Mouse (Mus musculus) common myeloid progenitor, adult 5-6 weeks (primary cell): ENCODE measurements around the gene Asl. TPM values are rescaled to one million over a fixed set of nuclear protein-coding genes. Genes with fewer than 3 reads are reported as not detected.
"Not testable (repeated sequence)": the region's sequence is repeated elsewhere in the genome, so short reads cannot be mapped to it uniquely, and the experiment has no call there.

Source experiments
- ATAC-seq: replicated peaks from 2 replicates; pipeline ENCODE4 v1.8.0; 2016; ENCODE audit warnings: low read depth, mild to moderate bottlenecking, moderate TSS enrichment, inconsistent platforms; ENCODE audit not compliant: poor library complexity, severe bottlenecking
- total RNA-seq: library from RNA; stranded (forward); fragments of 200-1000, 187-1606 nt; gene quantifications from 2 replicates; pipeline ENCODE4 v1.2.3, GENCODE M21; 2017

Gene Asl
- total RNA-seq, 1 experiment from 2014 or later = 25.2 TPM

DNA sequence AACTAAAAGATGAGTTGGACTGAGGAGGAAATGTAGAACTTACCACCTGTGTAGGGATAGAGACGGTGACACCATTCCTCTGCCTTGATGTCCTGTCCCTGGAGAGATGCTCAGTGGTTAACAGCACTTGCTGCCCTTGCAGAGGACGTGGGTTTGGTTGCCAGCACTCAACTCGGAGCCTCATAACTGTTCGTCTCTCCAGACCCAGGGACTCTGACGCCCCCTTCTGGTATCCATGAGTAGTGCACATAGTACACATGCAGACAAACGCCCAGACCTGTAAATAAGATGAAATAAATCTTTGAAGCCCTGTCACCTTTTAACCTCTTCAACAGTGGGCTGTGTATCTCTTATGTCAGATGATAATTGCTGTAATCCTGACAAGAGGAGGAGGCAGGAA lies 18.0 kb upstream of the Asl start:
- ATAC-seq = no peak

DNA sequence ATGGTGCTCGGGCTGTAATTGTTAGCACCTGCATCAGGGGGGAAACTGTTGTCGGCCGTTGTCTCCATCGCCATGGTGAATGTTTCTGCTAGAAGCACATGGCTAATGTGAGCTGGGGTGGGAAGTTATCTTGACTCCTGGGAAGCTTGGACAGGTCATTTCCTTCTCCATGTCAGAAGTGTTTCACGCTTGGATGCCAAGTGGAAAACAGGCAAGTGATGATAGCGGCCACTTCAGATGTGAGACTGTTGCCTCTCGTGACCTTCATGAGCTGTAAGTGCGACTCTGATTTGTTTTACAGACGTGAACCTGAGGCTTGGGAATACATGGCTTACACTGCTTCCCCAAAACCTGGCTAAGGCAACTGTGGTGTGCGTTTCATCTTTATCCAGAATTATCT lies 17.5 kb upstream of the Asl start:
- ATAC-seq = no peak

DNA sequence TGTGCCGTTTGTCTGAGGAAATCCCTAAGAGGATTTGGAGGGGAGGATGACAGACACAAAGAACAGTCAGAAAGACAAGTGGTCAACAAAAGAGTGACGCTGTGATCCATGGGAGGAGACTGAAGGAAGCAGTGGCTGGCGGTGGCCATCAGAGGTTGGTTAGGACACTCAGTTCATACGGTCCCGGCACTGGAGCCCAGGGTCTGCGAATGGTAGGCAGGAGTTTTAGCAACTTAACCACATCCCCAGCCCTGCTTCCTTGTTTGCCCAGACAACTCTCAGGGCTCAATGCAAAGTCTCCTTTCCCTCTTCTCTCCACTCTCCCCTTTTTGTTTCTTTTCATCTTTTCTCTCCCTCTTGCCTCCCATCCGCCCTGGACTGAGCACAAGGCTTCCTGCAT lies 17.1 kb upstream of the Asl start:
- no peak for ATAC-seq

DNA sequence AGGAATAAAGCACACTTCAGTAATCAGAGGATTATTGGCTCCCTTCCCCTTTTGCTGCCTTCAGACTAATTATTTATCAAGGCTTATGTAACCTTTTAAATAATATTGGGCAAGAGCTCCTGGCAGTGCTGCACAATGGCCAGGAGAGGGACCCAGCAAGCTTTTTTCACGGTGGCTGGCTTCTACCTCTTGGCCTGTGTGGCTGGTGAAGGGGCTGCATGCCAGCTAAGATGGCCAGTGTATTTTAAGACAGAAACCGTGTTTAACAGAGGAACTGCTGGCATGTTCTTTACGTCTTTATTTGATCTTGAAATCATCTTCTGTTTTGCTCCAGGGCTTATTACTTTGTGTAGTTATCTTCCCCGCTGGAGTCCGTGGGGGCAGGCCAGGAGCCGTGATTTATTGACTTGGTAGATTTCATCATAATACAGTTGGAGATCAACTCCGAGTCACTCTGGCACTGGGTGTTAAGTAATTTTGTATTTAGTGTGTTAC lies 15.2 kb upstream of the Asl start:
- ATAC-seq = peak; percentile 78

DNA sequence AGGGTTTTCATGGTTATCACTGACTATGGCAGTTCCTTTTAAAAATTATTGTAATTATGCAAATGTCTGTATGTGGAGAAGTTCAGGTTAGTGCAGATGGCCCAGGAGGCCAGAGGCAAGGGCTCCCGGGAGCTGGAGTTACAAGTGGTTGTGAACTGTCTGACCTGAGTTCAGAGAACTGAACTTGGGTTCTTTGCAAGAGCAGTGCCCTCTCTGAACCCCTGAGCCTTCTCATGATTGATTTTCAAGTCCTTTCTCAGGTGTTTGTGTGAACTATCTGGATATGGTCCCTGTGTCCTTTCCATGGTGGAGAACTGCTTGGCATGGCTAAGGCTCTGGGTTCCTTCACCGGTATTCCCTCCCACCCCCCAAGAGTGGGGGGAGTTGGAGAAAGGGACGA lies 14.7 kb upstream of the Asl start:
- no peak for ATAC-seq

DNA sequence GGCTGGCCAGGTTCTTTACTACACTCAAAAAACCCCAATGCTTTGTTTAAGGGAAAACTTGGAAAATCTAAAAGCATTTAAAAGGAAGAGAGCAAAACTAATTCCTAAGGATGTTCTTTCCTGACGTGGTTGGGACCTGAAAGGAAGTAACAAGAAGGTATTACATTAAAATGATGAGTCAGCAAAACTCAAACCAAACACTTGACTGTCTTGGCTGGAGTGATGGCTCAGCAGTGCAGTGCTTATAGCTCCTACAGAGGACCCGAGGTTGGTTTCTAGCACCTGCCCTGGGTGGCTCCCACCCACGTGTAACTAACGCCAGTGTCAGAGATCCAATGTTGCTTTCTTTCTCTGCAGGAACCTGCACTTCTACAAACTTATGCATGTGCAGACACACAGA lies 12.2 kb upstream of the Asl start:
- no peak for ATAC-seq

DNA sequence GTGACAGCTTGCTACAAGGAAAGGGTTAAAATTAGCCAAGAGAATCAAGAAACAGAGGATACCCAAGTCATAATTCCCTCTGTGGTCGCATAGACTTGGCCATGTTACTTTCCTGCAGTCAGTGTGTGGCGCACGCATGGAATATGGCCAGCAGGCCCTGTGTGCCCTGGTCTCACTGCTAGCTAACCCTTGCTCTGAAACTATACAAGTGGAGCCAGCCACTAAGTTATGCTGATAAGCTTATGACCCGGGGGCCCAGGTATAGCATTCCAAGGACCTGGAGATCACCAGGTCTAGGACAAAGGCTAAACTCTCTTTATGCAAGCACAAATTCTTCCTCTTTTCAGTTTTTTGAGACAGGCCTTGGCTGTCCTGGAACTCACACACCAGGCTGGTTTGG lies 11.8 kb upstream of the Asl start:
- ATAC-seq = no peak

DNA sequence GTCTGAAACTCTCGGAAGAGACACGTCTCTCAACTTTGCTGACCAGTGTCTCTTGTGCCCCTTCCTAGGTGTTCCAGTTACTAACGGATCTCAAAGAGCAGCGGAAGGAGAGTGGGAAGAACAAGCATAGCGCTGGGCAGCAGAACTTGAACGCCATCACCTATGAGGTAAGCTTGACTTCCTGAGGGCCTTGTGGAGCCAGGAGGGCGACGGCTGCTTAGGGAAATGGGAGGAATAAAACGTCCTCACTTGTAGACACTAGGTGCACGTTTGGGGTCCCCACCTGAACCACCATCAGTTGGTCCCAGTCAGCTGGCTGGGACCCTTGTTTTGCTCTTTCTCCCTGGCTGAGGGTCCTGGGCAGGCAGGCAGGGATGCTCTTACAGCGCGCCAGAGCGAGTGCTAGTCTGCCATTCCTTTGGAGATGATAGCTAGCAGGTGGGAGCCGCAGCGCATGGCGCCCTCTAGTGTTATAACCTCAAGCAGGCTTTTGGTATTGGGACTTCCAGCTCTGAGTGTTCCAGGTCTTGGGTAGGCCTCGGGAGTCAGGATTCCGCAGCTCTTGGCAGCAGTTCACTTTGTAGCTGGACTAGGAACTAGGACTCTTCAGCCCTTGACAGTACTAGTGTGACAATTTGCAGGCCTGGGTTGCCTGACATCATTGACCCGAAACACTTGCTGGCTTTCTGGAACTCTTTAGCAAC lies 8.9 kb upstream of the Asl start:
- ATAC-seq = peak; percentile 82

DNA sequence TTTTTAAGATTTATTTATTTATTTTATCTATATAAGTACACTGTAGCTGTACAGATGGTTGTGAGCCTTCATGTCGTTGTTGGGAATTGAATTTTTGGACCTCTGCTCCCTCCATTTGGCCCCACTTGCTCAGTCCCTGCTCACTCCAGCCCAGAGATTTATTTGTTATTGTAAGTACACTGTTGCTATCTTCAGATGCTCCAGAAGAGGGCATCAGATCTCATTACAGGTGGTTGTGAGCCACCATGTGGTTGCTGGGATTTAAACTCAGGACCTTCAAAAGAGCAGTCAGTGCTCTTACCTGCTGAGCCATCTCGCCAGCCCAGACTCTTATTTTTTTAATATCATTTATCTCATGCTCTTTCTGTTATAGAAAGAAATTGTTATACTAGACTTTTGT lies 7.3 kb upstream of the Asl start:
- ATAC-seq = not testable (repeated sequence)

DNA sequence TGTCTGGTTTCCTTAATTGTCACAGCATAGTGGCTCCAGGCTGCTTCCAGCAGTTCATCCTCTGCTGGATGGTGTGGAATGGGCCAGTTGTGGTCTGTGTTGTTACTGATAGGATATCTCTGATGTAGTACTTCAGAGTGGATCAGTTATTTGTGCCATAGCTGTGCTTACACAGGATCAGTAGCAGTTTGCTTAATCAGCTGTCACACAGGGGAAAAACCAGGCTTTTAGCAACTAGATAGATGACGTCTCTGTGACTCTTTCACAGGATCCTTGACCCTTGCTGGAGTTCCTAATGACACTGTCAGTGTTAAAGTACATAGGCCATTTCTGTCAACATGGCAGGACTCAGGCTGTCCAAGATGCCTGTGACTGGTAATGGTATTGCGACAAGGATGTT lies 4.8 kb upstream of the Asl start:
- ATAC-seq = no peak

DNA sequence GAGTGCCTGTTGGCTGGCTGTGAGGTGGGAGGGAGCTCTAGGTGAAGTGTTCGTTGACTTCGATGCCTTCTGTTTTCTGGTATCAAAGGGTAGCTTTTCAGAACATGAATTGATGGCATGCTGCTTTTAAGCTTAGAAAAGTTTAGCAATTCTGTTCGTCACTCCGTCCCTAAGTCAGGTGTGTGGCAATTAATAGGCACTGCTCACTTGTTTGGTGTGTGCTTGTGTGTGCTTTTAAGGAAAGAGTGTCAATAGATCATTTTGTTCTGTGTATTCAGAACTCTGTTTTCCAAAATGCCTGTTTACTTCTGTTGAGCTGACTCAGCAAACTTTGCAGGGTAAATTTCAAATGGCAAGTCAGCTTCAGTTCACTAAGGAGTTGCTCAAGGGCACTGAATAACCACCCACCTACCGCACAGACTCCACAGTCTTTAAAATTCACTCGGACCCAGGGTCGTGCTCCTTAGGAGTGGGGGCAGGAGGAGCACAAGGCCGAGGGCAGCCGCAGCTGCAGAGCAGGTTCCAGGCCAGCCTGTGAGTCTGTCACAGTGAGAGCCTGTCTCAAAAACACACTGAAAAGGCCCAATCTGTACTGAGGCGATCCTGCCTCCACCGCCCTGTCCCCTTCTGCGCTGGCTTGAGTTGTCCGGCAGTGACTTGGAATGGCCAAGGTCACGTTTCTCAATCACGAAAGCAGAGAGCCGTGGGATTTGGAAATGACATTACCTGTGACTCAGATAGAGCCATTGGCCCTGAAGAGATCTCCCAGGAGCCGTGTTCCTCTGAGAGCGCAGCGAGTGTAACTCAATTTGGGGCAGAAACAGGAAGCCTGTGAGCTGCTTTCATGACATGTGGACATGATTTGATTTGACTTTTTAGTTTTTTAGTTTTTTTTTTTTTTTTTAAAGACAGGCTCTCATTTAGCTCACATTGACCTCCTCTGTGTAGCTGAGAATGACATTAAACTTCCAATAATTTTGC lies 2.7 kb upstream of the Asl start:
- ATAC-seq = no peak

DNA sequence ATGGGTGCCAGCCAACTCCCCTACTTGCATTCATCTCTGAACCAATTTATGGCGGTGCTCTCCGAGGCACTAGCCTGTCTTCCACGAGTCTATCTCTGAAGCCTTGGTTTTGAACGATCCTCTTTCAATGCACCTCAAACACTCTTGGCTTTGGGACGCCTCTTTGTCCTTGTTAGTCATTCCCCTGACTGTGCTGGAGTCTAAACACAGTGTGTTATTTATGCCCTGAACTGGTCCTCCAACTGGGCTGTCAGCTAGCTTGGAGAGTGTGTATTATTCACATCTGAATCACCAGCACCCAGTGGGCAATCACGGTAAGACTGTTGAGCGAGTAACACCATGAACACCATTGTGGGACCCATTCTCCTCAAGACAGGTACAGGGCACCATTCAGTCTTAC lies 1.4 kb downstream of the Asl start:
- ATAC-seq = no peak

DNA sequence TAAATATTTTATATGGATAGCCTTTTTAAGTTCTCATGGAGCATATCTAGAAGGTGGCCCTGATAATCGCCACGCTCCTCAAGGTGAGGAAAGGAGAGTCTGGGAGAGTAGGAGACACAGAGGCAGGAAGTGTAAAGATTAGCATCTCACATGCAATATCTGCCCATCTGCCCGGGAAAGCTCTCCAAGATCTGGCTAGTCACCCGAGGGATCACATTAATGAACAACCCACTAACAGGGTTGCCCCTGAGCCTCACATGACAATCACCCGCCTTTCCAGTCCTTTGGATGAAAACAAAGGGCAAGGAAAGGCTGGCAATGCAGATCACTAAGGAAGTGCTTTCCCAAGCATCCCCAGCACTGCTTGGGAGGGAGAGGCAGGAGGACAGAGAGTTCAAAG lies 1.9 kb downstream of the Asl start:
- ATAC-seq = no peak

DNA sequence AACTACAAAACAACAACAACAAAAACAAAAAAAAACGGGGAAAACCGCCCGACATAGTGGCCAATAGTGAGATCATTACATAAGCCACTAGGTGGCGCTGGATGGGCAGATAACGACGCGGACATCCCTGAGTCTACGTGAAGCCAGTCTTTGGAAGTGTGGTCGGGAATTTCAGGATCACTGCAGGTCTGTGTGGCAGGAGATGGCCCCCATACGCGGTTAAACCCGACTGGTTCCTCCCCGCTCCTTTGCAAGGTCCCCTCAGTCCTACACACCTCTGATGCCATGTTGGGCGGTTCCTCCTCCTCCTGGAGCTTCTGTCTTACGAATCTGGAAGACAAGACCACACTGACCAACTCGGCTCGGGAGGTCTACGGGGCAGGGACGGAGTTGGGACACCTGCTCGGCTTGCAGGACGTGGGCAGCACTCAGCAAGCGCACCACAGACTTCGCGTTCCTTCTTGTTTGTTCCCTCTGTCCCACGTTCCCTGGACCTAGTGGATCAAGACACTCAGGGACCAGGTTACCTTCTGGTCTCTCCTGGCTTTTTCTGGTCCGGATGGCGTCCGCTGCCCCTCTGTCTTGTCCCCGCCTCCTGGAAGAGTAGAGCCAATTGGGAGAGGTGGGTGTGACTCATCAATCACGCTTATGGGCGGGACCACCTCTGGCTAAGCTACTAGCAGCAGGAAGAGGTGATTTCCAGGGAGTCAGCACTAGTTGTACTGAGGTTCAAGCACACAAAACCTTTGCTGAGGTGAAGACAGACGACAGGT lies 5.1 kb downstream of the Asl start:
- peak; percentile 91 for ATAC-seq

DNA sequence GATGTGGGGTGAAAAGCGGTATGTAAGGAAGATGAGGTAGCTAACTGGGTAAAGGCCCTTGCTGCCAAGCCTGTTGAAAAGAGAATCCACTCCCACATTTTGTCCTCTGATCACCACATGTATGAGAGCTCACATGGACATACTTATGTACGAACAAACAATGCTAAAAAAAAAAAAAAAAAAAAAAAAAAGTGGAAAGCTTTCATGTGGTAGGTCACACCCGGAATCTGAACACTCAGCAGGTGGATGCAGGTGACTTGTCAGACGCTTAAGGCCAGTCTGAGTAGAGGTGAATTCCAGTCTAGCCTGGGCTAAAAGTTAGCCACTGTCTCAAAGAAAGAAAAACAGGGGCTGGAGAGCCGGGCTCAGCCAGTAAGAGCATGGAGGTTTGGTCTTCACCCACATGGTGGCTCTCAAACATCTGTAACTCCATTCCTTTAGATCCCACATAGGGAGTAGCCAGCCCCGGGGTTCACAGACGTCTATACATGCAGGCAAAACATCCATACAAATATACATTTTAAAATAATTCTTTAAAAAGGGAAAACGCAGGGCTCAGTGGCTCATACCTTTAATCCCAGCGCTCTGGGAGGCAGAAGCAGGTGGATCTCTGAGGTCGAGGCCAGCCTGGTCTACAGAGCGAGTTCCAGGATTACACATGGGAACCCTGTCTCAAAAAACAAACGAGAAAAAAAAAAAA lies 5.8 kb downstream of the Asl start:
- no peak for ATAC-seq

DNA sequence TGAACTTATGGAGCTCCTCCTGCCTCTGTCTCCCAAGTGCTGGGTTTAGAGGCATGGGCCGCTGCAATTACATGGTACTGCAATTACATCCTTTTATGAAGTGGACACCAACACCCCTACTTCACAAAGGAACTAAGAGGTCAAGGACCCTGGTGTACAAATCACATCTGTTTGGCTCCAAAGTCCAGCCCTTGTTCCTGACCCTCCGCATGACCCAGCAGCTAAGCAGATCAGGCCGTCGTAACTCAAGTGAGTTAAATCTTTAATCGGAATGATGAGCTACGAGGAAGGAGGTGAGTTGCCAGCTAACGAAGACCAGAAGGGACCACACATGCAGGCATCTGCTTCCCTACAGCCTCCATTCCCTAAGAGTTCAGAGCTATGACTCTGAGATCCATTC lies 6.7 kb downstream of the Asl start:
- ATAC-seq = no peak

DNA sequence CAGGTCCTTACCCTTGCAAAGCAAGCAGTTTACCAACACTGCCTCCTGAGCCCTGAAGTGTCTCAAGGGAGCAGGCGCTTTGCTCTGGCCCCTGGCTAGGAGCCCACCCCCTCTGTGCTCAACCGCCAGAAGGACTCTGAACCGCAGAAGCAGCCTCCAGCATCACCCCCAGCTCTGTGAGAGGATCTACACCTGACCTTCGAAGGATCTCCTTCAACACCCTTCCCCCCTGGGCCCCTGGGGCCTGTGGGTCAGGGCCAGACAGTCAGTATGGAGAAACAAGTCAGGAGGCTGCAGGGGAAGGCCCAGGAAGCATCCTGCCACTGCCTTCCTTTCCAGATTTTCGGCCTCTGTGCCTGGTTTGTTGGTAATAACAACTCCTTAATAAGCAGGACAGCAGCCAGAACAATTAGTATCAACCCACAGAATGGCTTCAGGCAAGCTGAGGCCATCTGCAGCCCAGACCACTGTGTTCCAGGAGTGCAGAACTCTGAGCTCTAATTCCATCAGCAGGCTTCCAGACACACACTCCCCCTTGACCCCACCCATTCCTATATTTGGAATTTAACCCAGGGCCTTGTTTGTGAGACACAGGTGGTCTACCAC lies 7.6 kb downstream of the Asl start:
- no peak for ATAC-seq

DNA sequence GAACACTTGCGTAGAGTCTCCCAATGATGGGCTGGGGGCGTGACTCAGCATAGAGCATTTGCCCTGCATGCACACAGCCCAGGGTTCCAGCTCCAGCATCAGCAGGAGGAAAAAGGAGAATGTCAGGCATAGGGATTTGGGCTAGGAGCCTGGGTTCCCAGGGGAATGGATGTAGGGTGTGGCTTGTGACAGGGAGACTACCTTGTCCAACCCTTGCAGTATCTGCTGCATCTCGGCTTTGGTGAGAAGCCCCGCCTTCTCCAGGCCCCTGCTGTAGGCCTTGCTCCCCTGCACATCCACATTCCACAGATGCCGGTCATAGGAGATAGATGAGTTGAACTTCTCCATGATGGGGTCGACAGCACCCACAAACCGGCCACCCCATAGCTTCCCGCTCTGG lies 9.6 kb downstream of the Asl start:
- no peak for ATAC-seq

DNA sequence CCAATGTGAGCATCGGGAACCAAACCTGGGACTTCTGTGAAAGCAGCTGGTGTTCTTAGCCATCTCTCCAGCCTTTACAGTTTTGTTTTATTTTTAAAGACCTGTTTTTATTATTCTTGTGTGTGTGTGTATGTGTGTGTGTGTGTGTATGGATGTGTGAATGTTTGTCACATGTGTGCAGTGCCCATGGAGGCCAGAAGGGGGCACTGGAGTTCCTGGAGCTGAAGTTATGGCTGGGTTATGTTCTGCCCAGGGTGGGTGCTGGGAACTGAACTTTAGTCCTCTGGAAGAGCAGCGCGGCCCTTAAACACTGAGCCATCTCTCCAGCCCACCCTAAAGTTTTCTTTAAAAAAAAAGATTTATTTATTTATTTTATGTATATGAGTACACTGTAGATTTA lies 13.9 kb downstream of the Asl start:
- ATAC-seq = no peak

DNA sequence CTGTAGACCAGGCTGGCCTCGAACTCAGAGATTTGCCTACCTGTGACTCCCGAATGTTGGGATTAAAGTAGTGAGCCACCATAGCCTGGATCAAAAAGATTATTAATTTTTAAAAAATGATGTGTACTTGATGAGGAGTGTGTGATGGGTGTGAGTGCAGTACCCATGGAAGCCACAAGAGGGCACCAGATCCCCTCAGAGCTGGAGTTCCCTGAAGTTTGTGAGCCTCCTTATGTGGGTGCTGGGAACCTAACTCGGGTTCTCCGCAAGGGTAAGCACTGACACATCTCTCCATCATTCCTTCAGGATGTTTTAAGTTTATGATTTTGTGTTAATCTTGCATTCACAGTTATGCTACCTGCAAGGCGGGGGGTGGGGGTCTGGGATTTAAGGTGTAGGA lies 18.1 kb downstream of the Asl start:
- no peak for ATAC-seq
